Mouse (Mus musculus) left cerebral cortex, postnatal 10 days (tissue): Measurements from ENCODE around the gene Lypd8. TPM values are rescaled to one million over a fixed set of nuclear protein-coding genes. Genes with fewer than 3 reads are reported as not detected.

Source experiments
- DNase-seq, 2 experiments: peaks; one replicate each; pipeline ENCODE4 v3.0.0; 2021 to 2022; ENCODE audit warnings: low spot score in 2 of 2, mixed read lengths in 1 of 2; ENCODE audit errors: extremely low spot score in 1 of 2
- intact Hi-C: fragments of 180-260 bp; cut with DNase I; formaldehyde crosslinking; loops from one replicate; pipeline ENCODE4 v1.15.1; 2025
- total RNA-seq, 2 experiments: library from RNA; stranded (reverse); gene quantifications; 2 replicates each; pipeline ENCODE4 v1.2.3; 2021

Lypd8 gene
- total RNA-seq, 2 experiments from 2014 or later: not detected

DNA sequence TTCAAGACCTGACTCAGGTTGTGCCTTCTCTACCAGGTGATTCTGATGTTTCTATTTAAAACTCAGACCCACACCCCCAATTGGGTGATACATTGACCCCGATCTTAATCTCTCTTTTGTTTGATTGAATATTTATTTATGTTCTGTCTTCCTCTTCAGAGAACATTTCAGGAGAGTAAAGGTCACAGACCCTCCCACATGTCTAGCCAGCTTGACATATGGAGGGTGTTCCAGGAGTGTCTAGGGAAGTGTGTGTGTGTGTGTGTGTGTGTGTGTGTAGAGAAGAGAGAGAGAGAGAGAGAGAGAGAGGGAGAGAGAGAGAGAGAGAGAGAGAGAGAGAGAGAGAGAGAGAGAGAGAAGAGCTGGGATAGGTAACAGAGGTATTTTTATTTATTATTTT is 1.2 kb upstream of the Lypd8 start:
- no peak for DNase-seq
- intact Hi-C loops: no loop called here

DNA sequence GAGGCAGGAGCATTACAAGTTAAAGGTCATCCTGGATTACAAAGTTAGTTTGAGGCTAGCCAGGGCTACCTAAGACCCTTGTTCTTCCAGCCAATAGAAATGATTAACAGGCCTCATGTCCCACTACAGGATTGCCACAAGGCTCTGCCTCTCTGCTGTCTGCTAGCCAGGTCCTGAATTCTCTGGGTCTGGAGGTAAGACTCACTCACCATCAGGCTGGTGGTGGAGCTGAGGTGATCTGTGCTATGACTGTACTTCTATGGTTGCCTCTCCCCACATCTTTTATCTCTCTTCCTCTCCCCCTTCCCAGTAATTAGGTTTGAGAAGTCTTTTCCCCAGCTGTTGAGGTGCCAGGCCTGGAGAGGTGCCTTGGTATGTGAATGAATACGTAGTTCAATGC is 673 bp downstream of the Lypd8 start:
- intact Hi-C loops: no loop called here
- no peak for DNase-seq

DNA sequence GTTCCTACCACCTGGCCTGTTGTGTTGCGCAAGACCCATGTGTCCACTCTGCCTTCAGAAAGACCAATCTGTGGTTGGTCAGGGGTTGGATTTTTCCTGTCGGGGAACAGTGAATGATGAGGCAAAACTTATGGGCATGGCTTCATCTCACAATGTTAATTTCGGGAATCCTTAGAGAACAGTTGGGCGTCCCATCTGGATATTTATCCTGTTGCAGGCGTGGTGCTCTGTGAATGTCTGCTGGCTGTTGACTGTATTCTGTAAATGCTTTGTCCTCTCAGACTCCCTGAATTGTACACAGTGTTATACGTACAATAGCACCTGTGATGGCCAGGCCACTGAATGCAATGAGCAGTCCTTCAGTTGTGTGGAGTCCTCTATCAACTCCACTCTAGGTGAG is 3.6 kb downstream of the Lypd8 start:
- intact Hi-C loops: no loop called here
- no peak for DNase-seq

DNA sequence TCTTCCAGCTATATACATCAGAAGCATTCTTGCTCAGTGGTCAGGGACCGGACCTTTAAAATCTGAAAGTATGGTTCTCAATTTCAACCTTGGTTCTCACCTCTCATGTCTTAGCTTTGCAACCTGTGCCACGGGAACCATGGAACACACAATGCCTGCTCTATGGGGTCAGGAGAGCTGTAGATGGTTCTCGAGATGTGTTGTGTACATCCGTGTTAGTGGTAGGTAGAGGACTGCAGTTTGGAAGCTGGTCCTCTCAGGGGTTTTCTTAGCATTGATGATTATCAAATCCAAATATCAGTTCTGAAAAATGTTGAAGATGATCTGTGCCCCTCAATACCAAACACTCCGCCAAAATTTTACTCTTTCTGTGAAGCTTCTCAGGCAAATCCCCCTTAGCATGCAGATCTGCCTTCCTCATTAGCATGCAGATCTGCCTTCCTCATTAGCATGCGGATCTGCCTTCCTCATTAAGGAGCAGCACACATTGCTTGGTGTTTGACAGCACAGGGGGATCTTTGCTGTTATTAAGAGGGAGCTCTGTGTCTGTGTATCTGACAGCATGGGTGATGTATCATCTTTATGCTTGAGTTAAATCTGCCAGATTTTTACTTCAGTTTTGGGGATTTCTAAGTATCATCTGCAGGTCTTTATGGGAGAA is 21.3 kb downstream of the Lypd8 start:
- DNase-seq: no peak
- intact Hi-C loops: loop anchor here (5.0 kb wide), 2 partner anchors 92 to 237 kb away; partner anchors contain the start of gene Olfr332

DNA sequence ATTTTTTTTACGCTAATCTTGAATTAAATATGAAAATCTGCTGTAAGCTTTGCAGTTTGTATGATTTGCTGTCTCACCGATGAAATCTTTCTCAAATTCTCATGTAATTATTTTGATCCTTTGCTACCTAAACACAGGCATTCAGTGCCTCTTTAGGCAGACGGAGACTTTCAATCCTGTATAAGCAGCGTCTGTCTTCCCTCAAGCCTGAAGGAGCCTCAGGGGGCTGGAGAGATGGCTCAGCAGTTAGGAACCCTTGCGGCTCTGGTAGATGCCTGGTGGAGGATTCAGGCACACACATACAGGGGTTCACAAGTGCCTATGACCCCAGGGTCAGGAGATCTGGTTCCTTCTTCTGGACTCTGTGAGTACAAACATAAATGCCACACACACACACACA is 21.8 kb downstream of the Lypd8 start:
- intact Hi-C loops: loop anchor here (5.0 kb wide), 2 partner anchors 92 to 237 kb away; partner anchors contain the start of gene Olfr332

DNA sequence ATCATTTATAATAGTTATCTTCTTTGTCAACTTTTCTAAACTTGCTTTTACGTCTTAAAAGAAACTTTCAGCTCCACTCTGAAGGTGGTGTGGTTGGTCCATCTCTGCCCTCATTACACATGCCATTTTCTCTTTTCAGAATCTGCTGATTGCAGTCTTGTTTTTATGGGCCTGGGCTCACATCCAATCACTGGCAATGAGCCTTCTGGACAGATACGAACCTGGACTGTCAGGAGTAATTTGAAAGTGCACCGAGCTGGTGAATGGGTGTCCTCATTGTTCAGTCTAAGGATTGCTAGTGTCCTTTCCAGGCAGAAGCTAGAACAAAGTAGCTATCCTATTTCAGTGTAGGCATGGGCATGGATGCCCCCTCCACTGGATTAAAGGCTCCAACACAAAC is 29.2 kb downstream of the Lypd8 start:
- intact Hi-C loops: no loop called here
- DNase-seq: no peak

More for the DNA sequence above, 21.8 kb downstream of the Lypd8 start:
- DNase-seq: no peak

DNA sequence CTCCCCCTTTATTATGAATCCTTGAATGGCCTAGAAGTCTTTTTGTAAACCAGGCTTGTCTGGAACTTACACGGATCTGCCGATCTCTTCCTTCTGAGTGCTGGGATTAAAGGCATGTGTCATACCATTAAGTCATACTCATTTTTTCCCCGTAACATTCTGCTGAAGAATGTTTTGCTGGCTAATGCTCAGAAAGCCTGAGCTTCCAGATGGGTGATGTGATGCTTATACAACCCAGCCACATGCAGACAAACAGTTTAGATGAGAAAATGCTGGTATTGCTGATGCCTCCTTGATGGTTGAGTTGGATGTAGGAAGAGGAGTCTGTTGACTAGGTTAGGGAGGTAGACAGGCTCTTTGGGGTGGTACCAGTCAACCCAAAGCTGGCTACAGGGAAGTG is 39.5 kb downstream of the Lypd8 start:
- DNase-seq: no peak
- intact Hi-C loops: no loop called here

DNA sequence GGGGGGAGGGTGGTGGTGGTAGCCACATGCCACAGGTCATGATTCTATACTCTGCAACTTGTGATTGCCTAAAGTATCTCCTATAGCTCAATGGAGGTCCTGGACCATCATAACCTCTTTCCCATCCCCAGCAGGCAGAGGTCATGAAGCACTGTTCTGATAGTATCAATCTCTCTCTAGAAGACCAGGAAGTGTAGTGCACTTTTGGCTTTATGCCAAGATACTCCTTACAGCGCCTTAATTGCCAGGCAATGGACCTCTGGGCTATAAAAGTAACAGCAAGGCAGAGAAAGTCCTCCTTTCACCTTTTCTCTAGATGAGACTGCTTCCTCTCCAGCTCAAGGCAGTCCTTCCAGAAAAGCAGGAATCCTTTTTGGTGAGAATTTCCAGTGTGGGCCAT is 42.0 kb downstream of the Lypd8 start, which contains the start of gene 1810065E05Rik:
Gene 1810065E05Rik (plus strand): TSS at position 297 of the 400 bp plus-strand sequence.
- intact Hi-C loops: no loop called here
- DNase-seq: no peak

DNA sequence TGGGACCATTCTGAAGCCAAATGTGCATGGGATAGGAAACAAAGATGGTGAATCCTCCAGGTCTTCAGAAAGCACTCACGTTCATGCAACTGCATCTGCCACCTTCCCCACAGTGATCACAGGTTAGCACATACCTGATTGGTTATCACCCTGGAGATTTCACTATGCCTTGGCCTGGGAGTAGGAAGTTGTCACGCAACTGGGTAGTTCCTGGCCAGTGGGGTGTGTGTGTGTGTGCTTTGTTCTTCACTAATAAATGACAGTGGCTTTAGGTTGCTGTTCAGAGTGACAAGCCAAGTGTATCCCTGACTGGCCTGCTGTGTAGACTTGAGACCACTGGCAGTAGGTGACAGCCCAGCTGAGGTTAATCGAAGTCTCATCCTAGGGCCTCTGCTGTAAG is 53.4 kb downstream of the Lypd8 start, which contains the start of gene Gm12253:
Gene Gm12253 (plus strand): TSS at position 301 of the 400 bp plus-strand sequence.
- intact Hi-C loops: no loop called here
- no peak for DNase-seq

DNA sequence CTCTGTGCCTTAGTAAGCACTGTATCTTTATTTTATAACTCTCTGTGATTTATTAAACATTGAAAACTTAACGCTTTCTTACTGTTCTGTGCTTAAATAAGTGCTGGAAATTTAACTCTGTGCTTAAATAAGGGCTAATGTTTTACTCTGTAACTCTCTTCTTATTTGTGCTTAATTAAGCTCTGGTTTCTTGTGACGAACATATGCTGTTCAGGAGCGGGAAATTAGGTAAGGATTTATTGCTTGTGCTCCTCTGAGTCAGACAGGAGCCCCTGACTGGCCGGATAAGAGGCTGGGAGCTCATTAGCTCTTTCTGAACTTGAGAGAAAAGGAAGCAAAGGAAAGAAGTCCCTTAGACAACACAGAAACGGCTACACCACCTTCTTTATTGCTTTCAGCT is 59.0 kb downstream of the Lypd8 start:
- no peak for DNase-seq
- intact Hi-C loops: no loop called here

Other genes with a start within 250 kb of the Lypd8 start
- 10 to 100 TPM; 15.7 to 17.8 TPM for gene Gemin5, start 210.5 kb upstream of the Lypd8 start, total RNA-seq
- gene Mrpl22, start 207.4 kb upstream of the Lypd8 start, total RNA-seq: 10 to 100 TPM; 31.0 to 38.0 TPM
- gene Igtp, start 179.5 kb upstream of the Lypd8 start, total RNA-seq: 1 to 10 TPM; 1.1 to 1.9 TPM
- gene Irgm2, start 179.4 kb upstream of the Lypd8 start, total RNA-seq: 1 to 10 TPM; 1.2 to 1.5 TPM
- gene 4930438A08Rik, start 104.2 kb upstream of the Lypd8 start, total RNA-seq: not detected
- gene Zfp692, start 72.0 kb upstream of the Lypd8 start, total RNA-seq: 10 to 100 TPM; 19.2 to 21.4 TPM
- 10 to 100 TPM; 47.7 to 50.4 TPM for gene Zfp672, start 48.7 kb upstream of the Lypd8 start, total RNA-seq
- 10 to 100 TPM; 55.5 to 60.8 TPM for gene Sh3bp5l, start 48.3 kb upstream of the Lypd8 start, total RNA-seq
- not detected for gene 1810065E05Rik, start 42.1 kb downstream of the Lypd8 start, total RNA-seq
- not detected for gene Gm12253, start 53.5 kb downstream of the Lypd8 start, total RNA-seq
- gene Lypd9, start 73.9 kb downstream of the Lypd8 start, total RNA-seq: not detected
- gene Olfr30, start 83.2 kb downstream of the Lypd8 start, total RNA-seq: not detected
- gene Olfr332, start 113.5 kb downstream of the Lypd8 start, total RNA-seq: not detected
- gene Olfr331, start 123.5 kb downstream of the Lypd8 start, total RNA-seq: not detected
- gene Olfr330, start 155.8 kb downstream of the Lypd8 start, total RNA-seq: not detected
- not detected for gene Olfr329-ps, start 167.4 kb downstream of the Lypd8 start, total RNA-seq
- under 1 TPM in 1 of 2 experiments, not detected in 1; 0.11 TPM for gene Olfr328, start 176.6 kb downstream of the Lypd8 start, total RNA-seq
- not detected for gene Olfr224, start 191.5 kb downstream of the Lypd8 start, total RNA-seq
- gene Olfr325, start 198.7 kb downstream of the Lypd8 start, total RNA-seq: not detected
- gene Olfr324, start 216.1 kb downstream of the Lypd8 start, total RNA-seq: not detected
- gene 2210407C18Rik, start 237.0 kb downstream of the Lypd8 start, total RNA-seq: not detected